Mouse (Mus musculus): ENCODE data around the gene 1700023F06Rik.
A peak's percentile ranks its signal among the peaks of the same experiment; 100 is the strongest.

1700023F06Rik gene

GRCm38 (mm10) chr11:103221437-103221836, 13.1 kb upstream of the 1700023F06Rik start:
- no peak for DNase-seq

DNA sequence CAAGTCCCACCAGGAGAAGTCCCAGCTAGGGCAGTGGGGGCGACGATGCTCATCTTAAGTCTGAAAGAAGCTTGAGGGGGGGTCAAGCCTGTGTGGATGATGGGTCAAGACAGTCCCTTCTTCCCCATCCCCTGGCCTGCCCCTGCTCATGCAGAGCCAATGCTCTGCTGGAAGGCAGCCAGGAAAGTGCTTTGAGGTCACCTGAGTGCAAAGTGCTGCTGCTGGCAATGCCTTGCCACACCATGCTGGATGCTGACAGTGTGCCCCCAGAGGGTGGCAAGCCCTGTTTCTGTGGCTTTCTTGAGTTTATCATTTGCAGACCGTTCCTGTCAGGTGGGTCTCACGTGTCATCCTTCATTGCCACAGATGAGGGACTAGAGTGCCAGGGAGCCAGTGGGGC, 11.6 kb upstream of the 1700023F06Rik start:
- peak in 1 of 2 experiments; percentile 35 for DNase-seq

DNA sequence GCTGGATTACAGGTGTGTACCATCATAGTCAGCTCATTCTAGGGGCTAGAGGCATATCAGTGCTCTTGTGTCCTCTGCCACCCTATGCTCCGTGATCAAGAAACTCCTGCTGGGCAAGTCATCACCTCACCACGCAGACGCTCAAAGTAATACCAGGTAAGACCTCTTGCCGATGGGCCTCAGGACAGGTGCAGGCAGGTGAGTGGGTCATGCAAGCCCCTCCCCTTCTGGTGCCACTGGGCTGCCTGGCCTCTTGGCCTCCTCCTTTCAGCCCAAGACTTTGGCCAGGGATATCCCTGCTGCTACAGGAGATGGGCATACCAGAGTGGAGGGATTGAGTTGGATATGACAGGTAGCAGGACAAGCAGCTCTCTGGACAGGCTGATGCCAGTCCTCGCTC, 10.9 kb upstream of the 1700023F06Rik start:
- no peak for DNase-seq

DNA sequence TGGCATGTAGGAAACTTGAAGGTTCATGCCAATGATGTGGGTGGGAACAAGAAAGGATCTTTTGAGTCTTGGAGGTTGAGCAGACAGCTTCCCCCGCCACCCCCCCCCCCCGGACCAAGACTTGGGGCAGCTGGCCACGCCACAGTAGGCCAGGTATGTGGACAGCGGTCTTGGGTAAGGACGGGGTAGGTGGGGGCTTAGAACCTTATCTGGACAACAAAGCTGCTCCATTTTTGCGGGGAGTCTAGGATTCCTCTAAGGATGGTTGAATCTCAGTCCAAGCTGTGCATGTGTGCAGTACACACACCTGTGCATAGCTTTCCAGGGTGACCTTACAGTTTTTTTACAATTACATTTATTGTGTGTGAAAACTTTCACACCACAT, 10.2 kb upstream of the 1700023F06Rik start:
- no peak for DNase-seq

GRCm38 (mm10) chr11:103217790-103218516, 9.6 kb upstream of the 1700023F06Rik start, which contains the start of gene Spata32:
TSS of gene Spata32 (minus strand) at chr11:103218432.
- DNase-seq = peak; percentile 85 to 89

GRCm38 (mm10) chr11:103215355-103215754, 7.0 kb upstream of the 1700023F06Rik start:
- DNase-seq = no peak

GRCm38 (mm10) chr11:103213712-103214111, 5.4 kb upstream of the 1700023F06Rik start:
- no peak for DNase-seq

DNA sequence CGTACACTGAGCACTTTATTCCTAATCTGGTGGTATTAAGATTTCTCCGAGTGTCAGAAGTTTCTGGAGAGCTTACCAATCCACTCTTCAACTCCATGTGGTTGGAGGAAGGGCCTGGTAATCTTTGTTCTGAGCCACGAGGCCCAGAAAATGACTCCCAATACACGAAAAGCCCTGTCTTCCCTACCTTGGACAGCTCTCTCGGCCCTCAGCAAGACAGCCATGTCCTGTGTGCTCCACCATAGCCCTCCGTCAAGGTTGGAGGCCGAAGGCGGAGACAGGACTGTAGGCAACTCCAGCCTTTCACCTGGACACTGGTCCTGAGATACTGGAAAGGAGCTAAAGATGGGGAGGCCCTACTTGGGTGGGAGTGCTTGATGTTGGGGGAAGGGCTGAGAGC, 1.9 kb upstream of the 1700023F06Rik start:
- no peak for DNase-seq

- no peak for DNase-seq
These were observed 2.2 kb downstream of the 1700023F06Rik start for GRCm38 (mm10) chr11:103206203-103206602.

GRCm38 (mm10) chr11:103202376-103202775, 6.0 kb downstream of the 1700023F06Rik start:
- no peak for DNase-seq

- DNase-seq = peak; percentile 76 to 84
These were observed 6.7 kb downstream of the 1700023F06Rik start for GRCm38 (mm10) chr11:103201664-103202063.

DNA sequence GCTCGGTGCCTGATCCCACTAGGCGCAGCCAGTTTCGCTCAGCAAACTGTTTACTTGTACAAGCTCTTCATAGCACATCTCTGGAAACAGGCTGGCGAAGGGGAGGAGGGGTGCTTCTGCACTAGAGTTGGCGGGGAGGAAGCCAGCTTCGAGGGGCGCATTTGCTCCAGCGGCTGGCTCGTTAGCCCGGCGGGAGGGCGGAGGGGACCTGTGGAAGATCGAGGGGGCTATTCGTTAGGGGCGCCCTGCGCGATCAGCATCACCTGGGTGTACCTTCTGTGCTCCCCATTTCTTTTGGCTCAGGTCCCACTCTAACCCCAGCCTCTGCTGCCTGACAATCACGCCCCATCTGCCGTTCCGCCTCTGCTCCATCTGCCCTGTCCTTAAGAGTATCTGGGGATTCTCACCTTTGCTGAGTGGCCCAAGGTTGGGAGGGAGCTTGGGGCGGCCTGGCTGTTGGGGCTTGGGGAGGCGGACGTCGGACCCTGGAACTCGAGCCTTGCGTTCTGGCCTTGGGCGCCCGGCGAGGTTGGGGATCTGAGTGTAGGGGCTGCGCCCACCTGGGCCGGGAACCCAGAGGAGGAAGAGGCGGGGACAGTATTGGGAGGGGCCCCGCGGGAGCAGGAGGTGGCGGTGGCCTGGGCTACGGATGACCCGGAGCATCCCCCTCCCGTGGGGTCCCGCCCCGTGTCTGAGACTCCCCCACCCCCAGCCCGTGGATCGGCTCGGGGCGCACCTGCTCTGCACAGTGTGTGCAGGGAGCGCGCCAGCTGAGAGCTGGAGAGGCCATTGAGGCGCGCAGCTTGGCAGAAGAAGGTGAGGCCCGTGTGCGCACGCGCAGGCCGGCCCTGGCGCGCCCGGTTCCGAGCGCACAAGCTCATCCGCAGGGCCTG, 9.2 kb downstream of the 1700023F06Rik start:
- peak; percentile 91 to 92 for DNase-seq

- DNase-seq = peak in 1 of 2 experiments; percentile 43
These were observed 10.0 kb downstream of the 1700023F06Rik start for GRCm38 (mm10) chr11:103198339-103198738.

DNA sequence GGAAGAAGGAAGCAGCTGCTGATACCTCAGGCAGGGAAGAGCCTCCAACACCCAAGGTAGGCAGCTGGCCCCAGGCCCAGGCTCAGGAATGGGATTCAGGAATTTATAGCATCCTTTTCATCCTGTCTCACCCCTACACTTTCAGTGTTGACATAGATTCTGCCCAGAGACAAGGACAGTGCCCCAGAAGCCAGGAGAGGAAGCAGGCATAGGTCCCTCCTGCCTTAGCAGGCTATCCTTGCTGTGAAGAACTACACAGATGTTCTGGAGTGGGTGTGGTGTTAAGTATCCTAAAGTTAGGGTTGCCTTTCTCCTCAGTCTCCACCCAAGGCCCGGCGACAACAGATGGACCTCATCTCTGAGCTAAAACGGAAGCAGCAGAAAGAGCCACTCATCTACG, 11.0 kb downstream of the 1700023F06Rik start:
- peak in 1 of 2 experiments; percentile 25 for DNase-seq

GRCm38 (mm10) chr11:103195656-103196055, 12.7 kb downstream of the 1700023F06Rik start:
- peak in 1 of 2 experiments; percentile 32 for DNase-seq

DNA sequence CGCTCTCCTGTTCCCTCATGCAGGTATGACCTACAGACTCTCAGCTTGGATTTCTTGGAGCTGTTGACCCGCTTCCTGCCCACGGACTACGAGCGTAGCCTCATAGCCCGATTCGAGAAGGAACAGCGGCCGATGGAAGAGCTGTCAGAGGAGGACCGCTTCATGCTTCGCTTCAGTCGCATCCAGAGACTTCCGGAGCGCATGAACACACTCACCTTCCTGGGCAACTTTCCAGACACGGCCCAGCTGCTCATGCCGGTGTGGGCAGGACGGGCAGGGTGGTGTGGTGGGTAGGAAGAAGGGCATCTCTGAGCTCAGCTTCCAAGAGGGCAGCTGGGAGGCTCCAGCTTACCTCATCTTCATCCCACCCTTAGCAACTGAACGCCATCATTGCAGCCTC, 13.1 kb downstream of the 1700023F06Rik start:
- DNase-seq = peak in 1 of 2 experiments; percentile 45

GRCm38 (mm10) chr11:103193825-103194168, 14.6 kb downstream of the 1700023F06Rik start:
- DNase-seq = peak in 1 of 2 experiments; percentile 27

DNA sequence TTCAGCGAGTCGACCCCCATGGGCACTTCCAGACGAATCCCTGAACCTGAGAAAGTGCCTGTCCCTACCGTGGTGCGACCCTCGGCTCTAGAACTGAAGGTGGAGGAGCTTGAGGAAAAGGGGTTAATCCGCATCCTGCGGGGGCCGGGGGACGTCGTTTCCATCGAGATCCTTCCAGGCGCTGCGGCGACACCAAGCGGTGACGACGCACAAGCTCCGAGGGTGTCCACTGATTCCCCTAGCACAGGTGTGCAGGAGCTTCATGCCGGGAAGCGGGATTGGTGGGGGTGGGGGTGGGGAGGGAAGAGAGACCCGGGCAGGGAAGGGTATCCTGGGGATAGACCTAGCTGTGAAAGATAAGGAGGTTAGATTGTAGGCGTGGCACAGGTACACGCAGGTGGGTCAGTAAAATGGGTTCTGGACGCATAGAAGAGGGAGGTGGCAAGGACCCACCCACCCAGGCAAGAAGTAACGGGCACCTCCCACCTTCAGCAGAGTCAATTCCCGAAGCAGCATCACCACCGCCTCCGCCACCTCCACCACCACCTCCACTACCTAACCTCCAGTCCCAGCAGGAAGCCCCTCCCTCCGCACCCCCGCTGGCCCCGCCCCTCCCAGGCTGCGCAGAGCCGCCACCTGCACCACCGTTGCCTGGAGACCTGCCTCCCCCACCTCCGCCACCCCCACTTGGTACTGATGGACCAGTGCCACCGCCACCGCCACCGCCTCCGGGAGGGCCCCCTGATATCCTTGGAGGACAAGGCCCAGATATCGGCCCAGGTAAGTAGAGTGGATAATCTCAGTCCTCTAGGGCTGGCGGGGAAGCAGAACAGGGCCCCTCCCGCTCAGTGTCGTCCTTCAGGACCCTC, 15.2 kb downstream of the 1700023F06Rik start:
- peak; percentile 83 for DNase-seq

DNA sequence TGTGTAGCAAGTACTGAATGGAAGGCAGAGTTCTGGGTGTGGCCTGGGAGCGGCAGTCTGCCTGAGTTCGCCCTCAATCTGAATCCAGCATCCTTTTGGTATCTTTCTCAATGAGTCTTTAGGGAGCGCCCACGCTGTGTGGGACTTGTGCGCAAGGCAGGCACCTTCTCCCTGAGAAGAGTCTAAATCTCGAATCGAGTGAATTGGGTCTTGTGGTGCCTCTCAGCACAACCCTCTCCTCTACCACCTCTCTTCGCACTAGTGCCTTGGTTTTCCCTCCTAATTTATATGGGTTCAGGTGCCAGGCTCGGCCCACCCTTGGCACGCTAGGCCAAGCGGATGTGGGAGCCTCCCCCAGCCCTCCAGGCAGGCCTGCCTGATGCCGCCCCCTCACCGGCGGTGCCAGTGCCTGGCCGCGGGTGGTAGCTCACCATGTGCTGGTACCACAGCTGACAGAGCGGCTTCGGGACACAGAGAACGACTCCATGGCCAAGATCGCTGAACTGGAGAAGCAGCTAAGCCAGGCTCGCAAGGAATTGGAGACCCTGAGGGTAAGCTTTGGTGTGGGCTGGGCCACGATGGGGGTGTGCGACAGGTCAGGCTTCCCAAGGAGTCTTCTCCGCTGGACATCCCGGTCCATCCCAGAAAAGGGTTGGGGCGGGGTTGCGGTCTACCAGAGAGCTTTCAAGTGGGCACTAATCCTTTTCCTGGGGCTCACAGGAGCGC, 16.0 kb downstream of the 1700023F06Rik start:
- DNase-seq = peak; percentile 64

DNA sequence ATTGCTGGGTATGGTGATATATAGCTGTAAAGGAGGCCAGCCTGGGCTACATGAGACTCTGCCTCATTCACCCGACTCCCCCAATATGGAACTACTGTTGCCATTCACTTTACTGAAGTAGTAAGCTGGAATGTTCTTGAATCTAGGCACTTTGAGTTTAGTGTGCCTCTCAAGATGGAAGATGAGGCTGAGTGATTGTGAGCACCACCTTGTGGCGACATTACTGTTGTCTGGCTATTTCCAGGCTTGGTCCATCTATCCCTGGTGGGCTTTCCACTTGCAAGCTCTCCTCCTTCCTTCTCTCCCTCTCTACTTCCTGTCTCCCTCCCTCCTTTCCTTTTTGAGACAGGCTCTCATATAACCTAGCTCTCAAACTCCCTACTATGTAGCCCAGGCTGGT, 23.5 kb downstream of the 1700023F06Rik start:
- peak; percentile 75 to 82 for DNase-seq

DNA sequence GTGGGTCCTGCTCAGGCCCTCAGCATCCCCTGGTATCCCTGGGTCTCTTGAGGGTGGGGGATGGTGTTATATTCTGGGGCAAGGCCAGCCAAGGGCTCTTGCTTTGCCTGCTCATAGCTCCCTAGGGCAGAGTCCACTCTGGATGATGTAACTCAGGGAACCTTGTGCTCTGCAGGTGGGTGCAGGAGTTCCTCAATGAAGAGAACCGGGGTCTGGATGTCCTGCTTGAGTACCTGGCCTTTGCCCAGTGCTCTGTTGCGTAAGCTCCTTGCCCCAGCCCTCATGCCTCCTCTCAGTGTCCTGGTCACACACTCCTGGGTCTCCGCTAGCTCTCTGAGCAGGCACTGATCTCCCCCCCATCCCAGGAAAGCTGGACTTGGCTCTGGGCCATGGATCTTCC, 26.4 kb downstream of the 1700023F06Rik start:
- no peak for DNase-seq

DNA sequence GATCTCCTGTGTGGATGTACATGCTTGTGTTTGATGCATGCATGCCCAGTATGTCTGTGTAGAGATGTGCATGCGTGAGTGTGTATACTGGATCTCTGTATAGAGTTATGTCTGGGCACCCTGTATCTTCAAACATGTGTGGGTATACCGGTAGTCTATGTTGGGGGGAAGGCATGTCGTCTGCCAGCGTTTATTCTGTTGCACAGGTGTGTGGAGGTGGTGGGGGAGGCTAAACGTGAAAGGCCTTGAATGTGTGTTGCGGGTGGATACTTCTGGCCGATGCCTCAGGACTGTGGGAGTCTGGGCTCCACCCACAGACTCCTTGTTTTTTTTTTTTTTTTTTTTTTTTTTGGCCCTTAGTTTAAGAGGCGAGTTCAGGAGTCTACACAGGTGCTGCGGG, 27.0 kb downstream of the 1700023F06Rik start:
- DNase-seq = no peak

All from cerebellum, postnatal 10 days (tissue).